Mouse (Mus musculus) neural tube, embryonic 13.5 days (tissue): Measurements from ENCODE around the gene Pnma3. TPM values are rescaled to one million over a fixed set of nuclear protein-coding genes. Genes with fewer than 3 reads are reported as not detected.
"Not testable (repeated sequence)": the region's sequence is repeated elsewhere in the genome, so short reads cannot be mapped to it uniquely, and the experiment has no call there.

ENCODE experiments used
- ATAC-seq: fragments of 200-750 bp; cut with Nextera tagmentation; 2 replicates; pipeline ENCODE4 v1.8.0; 2017; ENCODE audit warnings: low read depth, mild to moderate bottlenecking, moderate TSS enrichment, moderate library complexity
- H3K27ac ChIP-seq: fragments of 300-500 bp; sonication (generic); replicated peaks from 2 replicates; pipeline ENCODE4 v1.5.1; 2015; ENCODE audit warnings: moderate library complexity, mild to moderate bottlenecking, inconsistent platforms
- H3K27me3 ChIP-seq: fragments of 300-500 bp; sonication (generic); 2 replicates; pipeline ENCODE4 v1.6.1; 2015; ENCODE audit warnings: mild to moderate bottlenecking, inconsistent platforms
- H3K36me3 ChIP-seq: fragments of 300-500 bp; sonication (generic); 2 replicates; pipeline ENCODE4 v1.6.1; 2015; ENCODE audit warnings: mild to moderate bottlenecking, inconsistent platforms
- H3K4me1 ChIP-seq: fragments of 300-500 bp; sonication (generic); replicated peaks from 2 replicates; pipeline ENCODE4 v1.6.1; 2015; ENCODE audit warnings: inconsistent platforms
- H3K4me2 ChIP-seq: fragments of 300-500 bp; sonication (generic); 2 replicates; pipeline ENCODE4 v1.6.1; 2015; ENCODE audit warnings: inconsistent platforms, mild to moderate bottlenecking, moderate library complexity
- H3K4me3 ChIP-seq: fragments of 300-500 bp; sonication (generic); 2 replicates; pipeline ENCODE4 v1.5.1; 2015; ENCODE audit warnings: mild to moderate bottlenecking, inconsistent platforms
- H3K9ac ChIP-seq: fragments of 300-500 bp; sonication (generic); 2 replicates; pipeline ENCODE4 v1.6.1; 2015; ENCODE audit warnings: moderate library complexity, mild to moderate bottlenecking, inconsistent platforms
- H3K9me3 ChIP-seq: fragments of 300-500 bp; sonication (generic); 2 replicates; pipeline ENCODE4 v1.6.1; 2016; ENCODE audit warnings: inconsistent platforms
- WGBS: fragments of 180-500 bp; shearing (Covaris S2); methylation state at CpG from one replicate; pipeline ENCODE4 v1.1.7; 2015; 5-methylcytosine and 5-hydroxymethylcytosine counted together
- polyA plus RNA-seq: library from polyadenylated mRNA; unstranded; fragments of >200 nt; fragmentation: Nextera tagmentation; extraction: Ambion mirVana; gene quantifications from 2 replicates; pipeline ENCODE4 v1.2.1, GENCODE M21; 2015

The Pnma3 gene
- polyA plus RNA-seq, 1 experiment from 2014 or later, result 2.3 TPM

DNA sequence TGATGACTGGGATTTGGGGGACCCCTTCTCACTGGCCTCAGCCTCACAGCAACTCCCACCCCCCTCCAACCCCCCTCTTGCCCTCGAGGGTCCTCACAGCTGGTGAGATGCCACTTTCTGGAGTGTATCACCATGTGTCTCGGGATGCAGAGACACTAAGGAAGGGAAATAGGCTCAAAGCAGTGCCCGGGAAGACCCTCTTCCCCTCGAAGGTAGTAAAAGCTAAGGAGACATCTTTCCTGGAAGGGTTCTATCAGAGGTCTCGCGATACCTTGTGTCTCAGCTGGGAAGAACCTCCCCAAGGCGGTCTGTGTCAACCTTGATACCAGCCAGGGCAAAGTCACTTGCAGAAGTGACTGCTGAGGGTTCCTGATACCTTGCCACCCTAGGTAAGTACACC is 52.2 kb downstream of the Pnma3 start, which contains the start of gene Gm14685:
TSS of gene Gm14685 (plus strand) at position 301 of the 400 bp plus-strand sequence.
- H3K4me3 ChIP-seq, H3K9ac ChIP-seq, H3K4me2 ChIP-seq, H3K9me3 ChIP-seq, H3K36me3 ChIP-seq, ATAC-seq, H3K27me3 ChIP-seq, H3K27ac ChIP-seq, H3K4me1 ChIP-seq: not testable (repeated sequence)
- no CpG with 5 or more reads among the region's 7 CpGs for WGBS

Other genes starting within 250 kb of the Pnma3 start
- gene Gabrq, start 239.6 kb upstream of the Pnma3 start, polyA plus RNA-seq, result 1.3 and 1.5 TPM in 2 replicates
- gene Cetn2, start 146.4 kb upstream of the Pnma3 start, polyA plus RNA-seq, result 81.3 and 83.0 TPM in 2 replicates
- gene Nsdhl, start 146.2 kb upstream of the Pnma3 start, polyA plus RNA-seq, result 41.0 and 41.5 TPM in 2 replicates
- 1.0 and 1.4 TPM in 2 replicates for gene Zfp185, start 77.4 kb upstream of the Pnma3 start, polyA plus RNA-seq
- gene Pnma5, start 27.7 kb upstream of the Pnma3 start, polyA plus RNA-seq, result not detected in 2 replicates
- gene Xlr4a, start 17.7 kb downstream of the Pnma3 start, polyA plus RNA-seq, result 0.50 and 0.70 TPM in 2 replicates
- gene Xlr3a, start 32.3 kb downstream of the Pnma3 start, polyA plus RNA-seq, result 1.9 and 5.6 TPM in 2 replicates
- gene Gm14685, start 52.3 kb downstream of the Pnma3 start, polyA plus RNA-seq, result 0.32 TPM in 1 of 2 replicates, not detected in the other
- gene Xlr5b, start 84.0 kb downstream of the Pnma3 start, polyA plus RNA-seq, result not detected in 2 replicates
- gene DXBay18, start 84.7 kb downstream of the Pnma3 start, polyA plus RNA-seq, result 0.33 TPM in 1 of 2 replicates, not detected in the other
- not detected in 2 replicates for gene Spin2d, start 112.2 kb downstream of the Pnma3 start, polyA plus RNA-seq
- gene Xlr3b, start 127.4 kb downstream of the Pnma3 start, polyA plus RNA-seq, result 21.3 and 22.3 TPM in 2 replicates
- 0.74 and 1.2 TPM in 2 replicates for gene Xlr4b, start 149.5 kb downstream of the Pnma3 start, polyA plus RNA-seq
- 29.9 and 33.8 TPM in 2 replicates for gene F8a, start 163.5 kb downstream of the Pnma3 start, polyA plus RNA-seq
- gene Xlr4c, start 178.3 kb downstream of the Pnma3 start, polyA plus RNA-seq, result 0.69 TPM in 1 of 2 replicates, not detected in the other
- gene Xlr3c, start 200.6 kb downstream of the Pnma3 start, polyA plus RNA-seq, result 0.57 and 0.65 TPM in 2 replicates
- gene Xlr5a, start 228.2 kb downstream of the Pnma3 start, polyA plus RNA-seq, result not detected in 2 replicates
- gene Xlr5c, start 228.2 kb downstream of the Pnma3 start, polyA plus RNA-seq, result not detected in 2 replicates